Mouse (Mus musculus) hindlimb bud, embryonic 11.5 days (tissue): ENCODE results near the gene Gpr156.
A peak's percentile ranks its signal among the peaks of the same experiment; 100 is the strongest.

Experiments
- DNase-seq: peaks from one replicate; pipeline ENCODE4 v3.0.0-alpha.2; 2012; ENCODE audit warnings: low read depth, low spot score; ENCODE audit errors: extremely low spot score

The Gpr156 gene

DNA sequence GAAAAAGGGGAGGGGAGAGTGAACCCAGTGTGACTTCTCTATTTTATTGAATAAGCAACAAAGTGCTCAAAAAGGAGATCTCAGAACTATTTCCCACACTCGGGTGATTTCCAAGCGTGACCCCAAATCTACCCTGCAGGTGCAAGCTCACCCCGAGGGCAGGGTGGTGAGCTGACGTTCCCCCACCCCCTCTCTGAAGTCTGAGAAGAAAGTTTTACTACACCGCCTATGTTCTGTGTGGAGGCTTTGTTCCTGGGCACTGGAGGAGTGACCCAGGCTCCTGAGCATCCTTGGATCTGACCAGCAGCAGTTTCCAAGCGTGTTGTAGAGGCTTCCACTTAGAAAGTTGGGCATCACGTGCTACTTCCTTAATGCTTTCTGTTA, 514 bp downstream of the Gpr156 start:
- no peak for DNase-seq

DNA sequence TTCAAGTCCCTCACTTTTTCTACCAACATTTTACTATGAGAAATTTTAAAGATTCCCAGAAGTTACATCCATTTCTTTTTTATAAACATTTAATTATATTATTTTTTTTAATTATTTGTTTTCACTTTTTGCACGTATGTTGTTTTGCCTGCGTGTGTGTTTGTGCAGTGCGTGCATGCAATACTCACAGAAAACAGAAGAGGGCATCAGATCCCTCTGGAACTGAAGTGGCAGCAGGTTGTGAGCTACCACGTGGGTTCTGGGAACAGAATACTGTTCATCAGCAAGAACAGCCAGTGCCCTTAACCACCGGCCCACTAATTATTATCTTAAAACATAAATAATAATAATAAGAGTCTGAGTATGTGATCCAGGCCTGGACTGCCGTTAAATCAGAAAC, 2.7 kb downstream of the Gpr156 start:
- DNase-seq: no peak

DNA sequence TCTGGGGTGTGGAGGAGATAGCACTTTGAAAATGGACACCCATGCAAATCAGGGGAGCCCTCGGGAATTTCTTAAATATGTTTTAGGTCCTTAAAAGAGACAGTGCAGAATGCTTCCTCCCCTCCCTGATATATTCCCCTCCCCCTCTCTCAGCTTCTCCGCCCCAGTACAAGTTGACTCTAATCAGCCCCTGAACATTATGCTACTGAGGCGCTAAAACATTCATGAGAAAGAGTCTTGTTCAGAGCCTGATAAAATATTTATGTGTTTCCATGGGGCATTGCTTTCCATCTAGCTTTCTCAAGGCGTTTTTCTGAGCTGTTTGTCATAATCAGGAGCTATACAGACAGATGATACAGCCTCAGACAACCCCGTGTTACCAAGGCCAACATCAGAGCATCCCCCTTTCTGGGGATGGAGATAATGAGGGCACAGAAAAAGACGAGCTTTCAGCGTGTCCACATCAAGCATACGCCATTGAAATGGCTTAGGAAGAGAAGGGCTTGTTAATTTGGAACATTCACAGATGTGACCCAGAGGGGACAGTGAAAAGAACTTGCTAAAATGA, 4.6 kb downstream of the Gpr156 start:
- DNase-seq: no peak

- DNase-seq: no peak
Observed at GRCm38 (mm10) chr16:37926087-37926486, 9.8 kb downstream of the Gpr156 start.

- no peak for DNase-seq
Observed at GRCm38 (mm10) chr16:37927117-37927516, 10.8 kb downstream of the Gpr156 start.

DNA sequence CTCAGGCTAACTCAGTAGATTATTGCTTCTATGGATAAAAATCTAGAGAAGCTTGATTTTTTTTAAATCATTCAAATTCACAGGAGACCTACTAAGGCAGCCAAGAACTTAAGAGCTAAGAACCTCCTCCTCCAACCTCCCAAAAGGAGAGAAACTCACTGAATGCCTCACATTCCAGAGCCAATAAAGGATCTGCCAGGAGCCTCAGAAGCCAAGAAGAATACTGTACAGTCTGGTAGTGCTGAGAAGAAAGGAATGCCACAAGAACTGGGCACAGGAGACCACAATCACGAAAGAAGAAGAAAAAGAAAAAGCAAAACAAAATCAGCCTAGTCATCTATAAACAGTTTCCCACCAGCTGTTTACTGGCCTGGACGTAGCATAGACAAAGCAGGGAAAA, 12.7 kb downstream of the Gpr156 start:
- DNase-seq: no peak

DNA sequence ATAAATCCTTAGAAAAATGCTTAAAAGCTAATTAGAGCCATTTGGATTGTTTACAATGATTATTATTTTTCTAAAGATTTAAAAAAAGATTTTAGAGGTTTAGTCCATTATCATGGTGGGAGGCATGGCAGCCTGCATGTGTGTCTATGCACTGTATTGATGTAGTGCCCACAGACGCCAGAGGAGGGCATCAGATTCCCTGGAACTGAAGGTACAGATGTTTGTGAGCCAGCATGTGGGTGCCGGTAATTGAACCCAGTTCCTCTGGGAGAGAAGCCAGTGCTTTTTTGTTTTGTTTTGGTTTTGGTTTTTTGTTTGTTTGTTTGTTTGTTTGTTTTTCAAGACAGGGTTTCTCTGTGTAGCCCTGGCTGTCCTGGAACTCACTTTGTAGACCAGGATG, 13.3 kb downstream of the Gpr156 start:
- DNase-seq: no peak

DNA sequence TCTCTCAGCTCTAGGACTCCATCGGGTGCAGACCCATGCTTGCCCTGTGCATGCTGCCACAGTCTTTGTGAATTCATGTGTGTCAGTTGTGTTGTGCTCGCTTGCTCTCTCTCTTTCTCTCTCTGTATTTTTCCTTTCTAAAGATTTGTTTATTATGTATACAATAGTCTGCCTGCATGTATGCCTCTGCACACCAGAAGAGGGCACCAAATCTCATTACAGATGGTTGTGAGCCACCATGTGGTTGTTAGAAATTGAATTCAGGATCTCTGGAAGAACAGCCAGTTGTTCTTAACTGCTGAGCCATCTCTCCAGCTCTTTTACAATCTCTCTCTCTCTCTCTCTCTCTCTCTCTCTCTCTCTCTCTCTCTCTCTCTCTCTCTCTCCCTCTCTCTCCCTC, 18.6 kb downstream of the Gpr156 start:
- no peak for DNase-seq

DNA sequence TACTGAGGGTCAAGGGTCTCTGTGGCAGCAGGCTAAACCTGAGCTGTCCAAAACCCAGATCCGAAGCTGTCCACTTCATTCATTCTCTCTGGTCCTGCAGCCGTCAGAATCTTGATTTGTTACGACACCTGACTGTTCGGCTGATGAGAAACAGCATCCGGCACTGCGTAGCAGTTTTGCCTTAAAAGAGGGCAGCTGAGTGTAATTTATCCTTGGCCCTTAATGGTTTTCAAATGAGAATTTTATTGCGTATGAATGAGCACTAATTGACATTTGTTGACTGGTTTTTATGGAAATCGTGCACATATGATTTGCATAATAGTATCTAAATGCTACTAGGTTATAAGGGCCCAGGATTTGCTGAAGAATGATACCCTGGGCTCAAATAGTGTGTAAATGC, 21.0 kb downstream of the Gpr156 start:
- no peak for DNase-seq

DNA sequence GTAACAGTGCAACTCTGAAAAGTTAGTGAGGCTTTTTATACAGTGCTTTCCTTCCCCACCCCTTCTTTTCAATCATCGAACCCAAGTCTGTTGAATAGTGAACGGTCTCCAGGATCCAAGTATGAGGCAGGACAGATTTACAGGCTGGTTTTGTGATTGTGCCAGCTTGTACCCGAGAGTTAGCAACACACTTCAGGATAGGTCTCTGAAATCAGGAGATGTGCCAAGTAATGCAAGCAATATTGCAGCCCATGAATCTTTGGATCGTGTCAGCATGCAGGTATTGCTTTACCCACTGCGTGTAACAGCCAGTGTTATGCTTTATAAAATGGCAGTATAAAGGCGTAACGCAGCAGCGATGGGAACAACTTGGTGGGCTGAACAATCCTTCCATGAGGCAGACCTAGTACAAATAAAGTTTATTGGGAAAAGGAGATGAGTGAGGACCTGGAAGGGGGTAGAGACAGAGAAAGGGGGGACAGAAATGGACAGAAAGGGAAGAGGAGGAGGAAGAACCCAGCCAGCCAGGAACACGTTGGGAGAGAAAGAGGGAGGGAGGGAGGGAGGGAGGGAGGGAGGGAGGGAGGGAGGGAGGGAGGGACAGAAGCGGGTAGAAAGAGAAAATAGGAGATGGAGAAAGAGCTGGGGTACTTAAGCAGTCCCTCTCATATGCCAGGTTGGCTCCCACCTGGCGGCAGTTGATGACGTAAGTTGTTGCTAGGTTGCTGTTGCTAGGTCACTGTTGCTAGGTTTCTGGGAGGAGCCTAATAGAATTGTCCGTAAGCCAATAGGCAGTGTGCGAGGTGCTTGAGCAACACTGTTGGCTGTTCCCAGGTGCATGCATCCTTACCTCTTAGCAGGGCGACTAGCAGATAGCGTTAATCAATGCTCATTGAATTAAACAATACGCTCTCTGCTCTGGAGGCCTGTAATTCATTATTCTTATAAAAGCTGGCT, 22.1 kb downstream of the Gpr156 start:
- peak; percentile 52 for DNase-seq

DNA sequence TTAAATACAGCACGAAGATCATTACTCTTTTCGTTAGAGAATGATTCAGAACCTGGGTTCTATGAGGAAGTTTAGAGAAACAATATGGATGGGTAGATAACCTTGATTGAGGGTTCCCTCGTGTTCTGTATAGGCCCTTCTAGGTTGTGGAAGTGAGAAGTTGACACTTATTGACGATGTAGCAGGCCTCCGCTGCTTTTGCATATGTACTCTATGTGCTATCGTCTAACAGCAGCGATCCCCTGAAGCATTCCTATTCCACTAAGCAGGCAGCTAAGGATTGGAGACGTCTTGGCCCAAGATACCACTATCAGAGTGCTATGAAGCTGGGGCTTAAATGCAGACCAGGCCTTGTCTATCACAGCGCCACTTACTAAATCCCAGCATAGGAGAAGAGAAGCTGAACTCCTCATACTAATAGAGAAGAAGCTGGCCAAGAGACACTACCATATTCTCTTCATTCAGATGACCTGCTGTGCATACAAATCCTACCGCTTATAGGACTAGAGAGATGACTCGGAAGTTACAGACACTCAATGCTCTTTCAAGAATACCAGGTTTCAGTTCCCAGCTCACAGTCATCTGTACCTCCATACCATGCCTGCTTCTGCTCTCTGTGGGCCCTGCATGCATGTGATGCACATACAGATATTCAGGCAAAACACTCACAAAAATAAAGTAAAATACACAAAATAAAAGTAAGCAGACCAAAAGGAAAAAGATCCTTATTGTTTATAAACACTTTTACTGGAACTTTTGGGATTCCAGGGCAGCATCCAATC, 23.0 kb downstream of the Gpr156 start:
- no peak for DNase-seq

- no peak for DNase-seq
Observed at GRCm38 (mm10) chr16:37940291-37940690, 24.0 kb downstream of the Gpr156 start.

DNA sequence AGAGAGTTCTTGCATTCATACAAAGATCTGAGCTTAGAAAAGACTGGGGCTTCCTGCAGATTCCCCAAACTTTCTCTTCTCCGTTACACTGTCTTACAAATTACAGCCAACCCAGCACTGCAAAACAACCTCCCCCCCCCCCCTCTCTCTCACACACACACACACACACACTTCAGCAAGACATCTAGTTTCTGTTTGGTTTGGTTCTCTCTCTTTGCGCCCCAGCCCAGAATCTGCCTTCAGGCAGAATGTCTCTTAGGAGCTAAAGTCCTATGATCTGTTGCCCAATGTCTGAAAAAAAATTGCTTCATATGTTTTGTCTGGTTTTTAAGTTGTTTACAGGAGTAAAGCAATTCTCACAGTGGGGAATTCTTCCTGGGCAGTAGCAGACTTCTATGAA, 27.4 kb downstream of the Gpr156 start:
- DNase-seq: no peak

GRCm38 (mm10) chr16:37945031-37945796, 28.9 kb downstream of the Gpr156 start:
- DNase-seq: no peak

DNA sequence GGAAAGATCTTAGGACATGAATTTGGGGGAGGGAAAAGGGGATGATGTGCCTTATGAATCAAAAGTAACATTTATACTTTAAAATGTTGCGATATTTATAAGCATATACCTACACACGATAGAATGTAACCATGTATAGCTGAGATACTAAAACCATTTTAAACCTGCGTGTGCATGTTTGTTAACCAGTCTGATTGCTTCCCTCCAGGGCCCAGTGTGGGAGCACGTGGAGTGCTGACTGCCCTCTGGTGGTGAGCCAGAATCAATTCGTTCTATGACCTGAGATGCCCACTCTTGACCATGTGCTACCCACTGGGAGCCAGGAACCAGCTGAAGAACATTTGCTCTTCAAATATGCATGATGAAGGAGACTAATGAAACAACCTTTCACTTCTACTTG, 30.9 kb downstream of the Gpr156 start:
- peak; percentile 31 for DNase-seq

DNA sequence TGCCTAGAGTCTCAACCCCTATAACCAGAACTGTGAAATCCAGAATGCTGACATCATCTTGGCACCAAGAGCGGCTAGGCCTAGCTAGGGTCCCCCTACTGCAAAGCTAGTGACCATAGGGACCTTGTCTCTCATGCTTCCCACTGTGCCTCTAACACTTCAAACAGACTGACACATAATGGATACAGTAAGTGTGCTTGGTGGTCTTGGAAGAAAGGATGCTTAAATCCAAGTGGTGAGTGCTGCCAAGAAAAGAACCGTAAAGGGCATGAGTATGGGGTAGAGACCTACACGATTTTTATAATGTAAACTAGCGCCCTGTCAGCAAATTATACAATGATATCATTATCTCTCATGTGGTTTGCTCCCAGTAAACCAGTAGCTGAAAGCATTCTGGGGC, 32.1 kb downstream of the Gpr156 start:
- DNase-seq: no peak

DNA sequence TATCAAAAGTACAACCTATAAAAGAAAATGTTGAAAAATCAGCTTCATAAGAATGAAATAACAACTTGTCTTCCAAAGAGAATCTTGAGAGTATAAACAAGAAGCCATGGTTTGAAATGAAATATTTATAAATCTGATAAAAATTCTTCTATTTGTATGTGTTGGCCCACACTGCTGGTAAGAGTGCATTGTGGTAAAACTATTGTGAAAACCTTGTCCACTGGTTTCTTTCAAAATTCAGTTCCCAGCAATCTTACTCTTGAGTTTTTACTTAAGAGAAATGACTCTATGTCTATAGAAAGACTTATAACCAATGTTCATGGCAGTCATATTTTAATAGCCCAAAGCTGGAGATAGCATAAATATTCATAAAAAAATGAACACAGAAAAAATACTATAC, 34.9 kb downstream of the Gpr156 start:
- no peak for DNase-seq

DNA sequence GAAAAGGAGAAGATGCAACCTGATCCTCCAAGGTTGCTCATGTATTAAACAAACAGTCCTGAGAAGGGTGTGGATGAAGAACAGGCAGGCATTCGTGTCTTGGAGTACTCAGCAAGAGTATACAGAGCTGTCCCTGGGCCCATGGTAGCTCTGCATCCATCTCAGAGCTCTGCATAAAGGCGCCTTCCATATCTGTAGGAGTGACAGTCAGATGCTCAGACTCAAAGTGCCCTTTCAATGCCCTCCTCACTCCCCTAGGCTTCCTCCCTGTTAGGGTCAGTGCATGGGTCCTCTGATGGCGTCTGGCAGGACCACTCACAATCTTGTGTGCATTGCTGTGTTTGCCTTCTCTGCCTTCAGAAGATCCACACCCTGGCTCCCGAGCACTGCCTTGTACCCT, 36.9 kb downstream of the Gpr156 start:
- DNase-seq: no peak

- no peak for DNase-seq
Observed at GRCm38 (mm10) chr16:37953991-37954942, 38.0 kb downstream of the Gpr156 start.

- DNase-seq: no peak
Observed at GRCm38 (mm10) chr16:37955336-37955917, 39.1 kb downstream of the Gpr156 start.
